Mouse (Mus musculus) liver (tissue): ENCODE results near the gene Slc39a11.

Experiments used
- DNase-seq: peaks from one replicate; pipeline ENCODE4 v3.0.0-alpha.2; 2020; ENCODE audit warnings: mixed read lengths

Slc39a11 gene

DNA sequence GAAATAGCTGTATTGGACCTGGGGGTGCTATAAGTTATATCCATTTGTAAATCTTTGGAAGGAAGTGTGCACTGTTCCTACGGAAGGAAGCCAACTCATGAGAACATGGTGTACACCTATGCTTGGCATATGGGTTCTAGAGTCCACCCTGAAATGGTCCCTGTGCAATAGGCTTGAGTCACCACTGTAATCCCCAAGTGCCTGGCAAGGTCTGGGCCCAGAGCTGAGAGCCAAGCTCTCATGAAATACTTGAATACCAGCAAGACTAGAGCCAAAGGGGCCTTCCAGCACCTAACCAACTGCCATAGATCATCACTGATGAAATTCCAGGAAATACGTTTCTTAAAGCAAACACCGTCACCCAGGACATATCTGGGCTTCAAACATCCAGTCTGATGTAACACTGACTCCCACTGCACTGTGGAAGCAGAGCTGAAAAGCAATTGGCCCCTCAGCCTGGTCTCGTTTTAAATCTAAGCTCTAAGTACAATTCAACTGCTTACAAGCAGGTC is 111.4 kb downstream of the Slc39a11 start:
- no peak for DNase-seq

DNA sequence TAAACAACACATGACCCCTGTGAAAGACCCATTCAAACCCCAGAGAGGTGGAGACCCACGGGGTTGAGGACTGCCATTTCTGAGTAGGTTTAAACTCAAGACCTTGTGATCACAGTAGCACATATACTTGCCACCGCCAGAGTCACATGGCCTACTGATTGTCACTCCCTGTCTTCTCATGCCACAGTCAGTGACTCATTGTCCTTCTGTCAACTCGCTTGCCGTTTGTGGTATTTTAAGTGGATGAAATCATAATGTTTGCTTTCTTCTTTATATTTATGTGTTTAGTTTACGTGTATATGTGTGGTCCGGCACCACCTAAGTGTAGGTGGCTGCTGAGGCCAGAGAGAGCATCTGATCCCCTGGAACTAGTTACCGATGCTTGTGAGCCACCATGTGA is 112.2 kb downstream of the Slc39a11 start:
- no peak for DNase-seq

DNA sequence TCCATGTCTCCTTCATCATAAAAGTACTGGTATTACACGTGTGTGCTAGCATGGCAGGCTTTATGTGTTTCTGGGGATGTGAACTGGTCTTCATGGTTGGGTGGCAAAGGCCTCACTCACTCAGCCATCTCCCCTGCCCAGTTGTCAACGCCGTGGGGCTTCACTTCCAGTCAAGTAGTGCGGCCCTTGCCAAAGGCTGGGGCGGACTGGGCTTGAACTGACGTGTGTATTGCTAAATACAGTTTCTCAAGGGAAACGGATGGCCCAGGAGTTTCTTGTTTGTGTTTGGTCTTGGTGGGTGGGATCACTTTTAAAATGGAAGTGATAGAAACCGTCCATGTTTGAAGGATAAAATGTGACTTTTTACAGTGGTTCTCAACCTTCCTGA is 112.7 kb downstream of the Slc39a11 start:
- no peak for DNase-seq

DNA sequence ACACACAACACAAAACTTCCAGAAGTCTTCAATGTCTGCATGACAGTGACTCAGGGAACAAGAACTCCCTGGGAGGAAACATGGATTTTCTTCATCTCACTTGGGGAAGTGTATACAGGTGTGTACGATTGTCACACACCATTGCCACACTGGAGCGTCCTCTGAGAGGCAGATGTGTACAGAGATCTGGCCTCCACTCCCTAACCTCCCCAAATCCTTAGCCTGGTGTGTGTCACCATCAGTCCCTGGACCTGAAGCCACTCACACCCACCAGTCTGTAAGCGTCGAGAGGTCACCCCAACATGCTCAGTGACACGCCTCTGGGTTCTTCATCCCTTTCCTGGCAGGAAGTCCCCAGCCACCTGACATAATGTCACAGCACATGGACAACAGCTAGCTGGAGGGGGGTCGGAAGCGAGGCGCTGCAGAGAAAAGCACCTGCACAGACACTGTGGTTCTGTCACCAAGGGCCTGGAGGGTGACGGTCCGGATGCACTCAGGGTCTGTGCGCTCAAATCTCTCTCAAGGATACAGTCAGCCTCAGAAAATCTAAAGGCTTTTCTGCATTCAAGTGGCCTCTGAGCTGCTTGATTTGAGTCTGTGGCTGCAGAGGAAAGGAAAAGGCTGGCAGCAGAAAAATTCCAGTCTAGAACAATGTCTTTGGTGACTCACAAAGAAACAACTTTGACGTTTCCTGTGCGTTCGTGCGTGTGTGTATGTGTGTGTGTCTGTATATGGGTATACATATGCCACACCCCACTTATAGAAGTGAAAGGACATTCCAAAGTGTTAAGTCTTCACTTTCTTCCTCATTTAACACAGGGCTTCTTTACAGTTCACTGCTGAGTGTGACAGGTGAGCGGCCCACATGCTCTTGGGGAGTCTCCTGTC is 113.3 kb downstream of the Slc39a11 start:
- DNase-seq = no peak

DNA sequence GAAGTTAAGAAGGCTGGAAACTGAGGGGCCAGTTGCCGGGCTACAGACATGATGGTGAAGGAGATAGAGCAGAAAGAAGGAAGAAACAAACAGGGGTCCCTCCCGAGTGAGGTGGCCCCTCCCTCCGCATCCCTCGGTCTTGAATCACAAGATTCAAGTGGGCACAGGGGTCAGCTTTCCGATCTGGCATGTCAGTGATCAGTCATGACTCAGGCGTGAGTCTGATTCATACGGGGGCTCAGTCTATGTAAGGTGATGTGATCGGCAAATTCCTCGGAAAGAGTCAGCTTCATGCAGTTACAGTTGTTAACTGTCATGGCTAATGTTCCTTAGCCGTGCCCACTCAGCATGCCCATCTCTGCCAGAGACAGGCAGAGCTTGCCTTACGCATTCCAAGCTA is 115.5 kb downstream of the Slc39a11 start:
- DNase-seq = no peak

DNA sequence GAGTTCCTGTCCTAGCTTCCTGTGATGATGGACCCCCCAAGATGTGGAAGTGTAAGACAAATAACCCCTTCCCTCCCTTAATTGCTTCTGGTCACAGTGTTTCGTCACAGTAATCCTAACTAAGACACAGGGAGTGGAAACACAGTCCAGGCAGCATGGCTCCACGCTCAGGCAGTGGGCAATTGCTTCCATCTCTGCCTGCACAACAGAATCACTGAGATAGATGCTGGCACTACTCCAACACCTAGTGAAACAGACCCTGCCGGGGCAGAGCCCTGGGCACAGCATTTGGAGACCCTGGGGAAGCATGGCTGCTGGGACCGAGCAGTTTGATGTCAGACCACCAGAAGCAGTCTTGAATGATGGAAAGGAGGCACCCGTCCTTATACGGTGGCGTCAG is 115.9 kb downstream of the Slc39a11 start:
- no peak for DNase-seq

DNA sequence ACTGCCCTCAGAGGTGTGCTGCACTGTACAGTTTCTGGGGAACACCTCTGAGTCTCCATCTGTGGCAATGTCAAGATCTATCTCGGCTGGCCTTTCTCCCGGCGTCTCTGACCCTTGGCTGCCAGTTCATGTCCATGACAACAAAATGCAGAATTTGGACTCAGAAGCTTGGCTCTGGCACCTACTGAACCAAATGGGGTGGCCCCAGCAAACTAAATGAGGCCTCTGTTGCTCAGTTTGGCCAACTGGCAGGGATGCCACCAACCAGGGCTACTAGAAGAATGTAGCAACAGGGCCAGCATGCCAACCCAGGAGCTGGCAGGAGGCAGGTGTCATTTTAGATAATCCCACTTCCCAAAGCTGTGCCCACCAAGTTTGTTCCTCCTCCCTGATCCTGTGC is 121.5 kb downstream of the Slc39a11 start:
- DNase-seq = no peak

DNA sequence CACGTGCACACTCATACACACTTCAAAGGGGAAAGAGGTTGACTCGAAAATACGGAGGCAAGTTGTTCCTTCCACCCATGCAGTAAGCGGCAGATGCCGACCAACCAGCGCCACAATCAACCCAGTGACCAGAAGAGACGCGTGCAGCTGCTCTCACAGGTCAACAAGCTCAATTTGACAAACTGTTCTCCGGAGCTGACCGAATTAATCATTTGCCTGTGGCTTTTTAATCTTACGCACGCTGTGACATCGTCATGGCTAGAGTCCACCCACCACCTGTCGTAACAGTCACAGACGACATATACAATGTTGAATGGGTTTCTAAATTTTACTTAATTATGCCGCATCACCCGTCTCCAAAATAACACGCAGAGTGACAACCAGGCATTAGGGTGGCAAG is 124.1 kb downstream of the Slc39a11 start:
- no peak for DNase-seq

DNA sequence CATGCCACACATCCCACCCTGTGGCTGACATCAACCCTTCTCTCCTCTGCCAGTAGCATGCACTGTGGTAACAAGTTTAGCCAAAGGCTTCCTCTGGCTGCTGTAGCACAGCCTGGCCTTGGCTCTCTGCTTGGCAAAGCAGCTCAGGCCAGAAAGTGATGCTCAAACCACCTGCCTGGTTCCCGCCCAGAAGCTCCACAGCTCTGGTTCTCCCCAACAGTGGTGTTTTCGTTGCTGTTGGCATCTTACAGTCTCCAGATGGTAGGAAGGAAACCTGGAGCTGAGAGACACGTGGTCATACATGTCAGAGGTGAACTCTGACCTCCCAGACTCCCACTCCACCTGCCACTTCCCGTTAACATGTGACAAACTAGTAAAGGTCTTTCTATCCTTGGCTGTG is 127.2 kb downstream of the Slc39a11 start:
- no peak for DNase-seq

DNA sequence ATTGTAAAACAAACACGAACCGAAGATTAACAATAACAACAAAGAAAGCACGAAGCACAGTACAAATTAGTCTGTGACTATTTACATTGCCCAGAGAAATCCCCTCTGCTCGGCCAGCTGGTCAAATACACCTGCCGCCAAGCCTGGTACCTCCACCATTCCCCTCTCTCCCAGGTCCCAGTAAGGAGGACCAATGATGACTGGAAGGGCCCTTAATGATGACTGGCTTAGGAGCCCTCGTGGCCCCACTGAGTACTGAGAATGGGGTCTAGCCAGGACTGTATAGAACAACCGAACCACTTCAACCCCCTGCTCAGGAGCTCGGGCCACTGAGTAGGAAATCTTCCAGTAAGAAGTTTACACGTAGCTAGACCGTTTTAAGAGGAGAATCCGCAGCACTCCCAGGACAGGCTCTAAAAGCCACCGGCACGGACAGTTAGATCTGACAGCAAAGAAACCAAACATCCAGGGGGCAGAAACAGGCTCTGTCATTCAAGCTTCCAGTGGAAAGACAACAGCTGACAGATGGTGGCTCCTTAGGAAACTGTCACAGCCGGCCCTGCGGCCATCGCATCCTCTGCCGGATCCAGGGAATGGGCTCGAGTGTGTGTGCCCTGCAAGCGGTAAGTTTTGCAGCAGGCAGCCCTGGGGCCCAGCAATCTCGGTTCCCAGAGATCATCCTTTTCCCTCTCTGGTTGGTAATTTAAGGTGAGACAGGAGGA is 128.2 kb downstream of the Slc39a11 start:
- DNase-seq = no peak

DNA sequence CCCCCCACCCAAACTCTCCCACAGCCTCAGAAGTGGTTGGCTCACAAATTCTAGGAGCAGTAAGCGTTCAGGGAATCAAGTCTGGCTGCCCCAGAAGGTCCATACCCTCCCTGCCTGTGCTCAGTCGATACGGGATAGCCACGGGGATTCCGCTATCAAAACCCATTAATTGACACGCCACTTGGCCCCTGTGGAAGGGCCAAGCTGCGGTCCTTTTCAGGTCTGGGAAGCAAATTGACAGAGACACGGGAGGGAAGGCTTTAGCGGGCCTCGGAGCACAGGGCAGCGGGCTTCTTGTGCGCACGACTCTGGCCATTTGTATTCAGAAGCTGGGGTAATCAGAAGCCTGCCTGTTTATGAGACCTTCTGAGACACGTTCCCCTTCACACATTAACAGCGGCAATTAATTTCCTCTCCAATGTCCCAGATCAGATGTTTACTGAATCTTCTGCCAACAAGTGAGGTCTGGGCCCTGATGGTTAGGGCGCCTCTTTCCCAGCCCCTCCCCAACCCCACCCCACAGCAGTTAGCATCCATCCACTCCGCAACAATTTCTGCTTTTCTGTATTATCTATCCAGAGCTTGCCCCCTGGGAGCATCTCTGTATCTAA is 128.9 kb downstream of the Slc39a11 start:
- DNase-seq = no peak

DNA sequence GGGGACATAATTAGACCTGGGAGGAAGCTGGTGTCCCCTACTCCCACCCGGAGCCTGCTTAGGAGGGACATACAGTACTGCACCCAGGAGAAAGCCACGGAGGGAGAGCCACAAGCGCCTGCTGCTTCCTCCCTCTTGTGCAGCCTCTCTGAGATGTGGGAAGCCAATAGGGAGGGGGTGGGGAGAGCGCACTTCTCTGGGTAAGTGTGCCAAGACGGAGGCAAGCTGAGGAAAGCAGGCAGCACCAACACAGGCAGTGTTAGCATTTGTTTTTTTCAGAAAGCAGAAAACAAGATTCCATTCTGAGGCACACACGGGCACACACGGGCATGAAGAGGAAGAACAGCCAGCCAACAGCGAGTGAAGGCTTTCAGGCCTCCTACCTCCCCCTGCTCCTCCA is 129.5 kb downstream of the Slc39a11 start:
- no peak for DNase-seq

DNA sequence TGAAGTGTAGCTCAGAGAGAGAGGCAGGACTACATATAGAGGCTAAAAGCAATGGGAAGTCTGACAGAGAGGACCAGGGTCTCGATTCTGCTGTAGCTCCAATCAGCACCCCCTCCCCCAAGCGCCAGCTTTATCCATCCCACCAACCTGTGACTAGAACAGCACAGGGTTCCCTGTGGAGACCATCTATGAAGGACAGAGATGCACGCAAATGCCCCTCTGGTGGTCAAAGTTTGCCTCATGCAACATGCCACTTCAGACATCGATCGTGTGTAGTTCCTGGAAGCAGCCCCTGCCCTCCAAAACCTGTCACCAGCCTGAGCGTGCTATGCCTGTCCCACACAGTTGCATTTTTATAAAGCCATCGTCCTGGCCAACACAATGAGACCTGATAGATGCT is 129.9 kb downstream of the Slc39a11 start:
- no peak for DNase-seq

DNA sequence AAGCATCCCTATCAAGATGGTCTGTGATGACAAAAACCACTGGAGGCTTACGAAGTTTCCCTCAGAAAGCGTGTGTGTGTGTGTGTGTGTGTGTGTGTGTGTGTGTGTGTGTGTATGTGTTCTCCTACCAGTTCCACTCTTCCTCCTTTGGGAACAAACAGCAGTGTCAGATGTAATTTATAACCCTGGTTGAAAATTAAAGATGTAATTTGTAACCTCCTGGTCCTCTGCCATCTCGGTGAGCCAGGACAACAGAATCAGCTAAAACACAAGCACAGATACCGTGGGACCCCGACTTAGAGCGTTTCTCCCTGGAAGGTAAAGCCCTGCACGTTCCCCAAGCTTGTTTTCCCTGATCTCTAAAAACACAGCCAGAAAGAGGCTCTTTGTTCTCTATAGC is 131.7 kb downstream of the Slc39a11 start:
- DNase-seq = no peak

DNA sequence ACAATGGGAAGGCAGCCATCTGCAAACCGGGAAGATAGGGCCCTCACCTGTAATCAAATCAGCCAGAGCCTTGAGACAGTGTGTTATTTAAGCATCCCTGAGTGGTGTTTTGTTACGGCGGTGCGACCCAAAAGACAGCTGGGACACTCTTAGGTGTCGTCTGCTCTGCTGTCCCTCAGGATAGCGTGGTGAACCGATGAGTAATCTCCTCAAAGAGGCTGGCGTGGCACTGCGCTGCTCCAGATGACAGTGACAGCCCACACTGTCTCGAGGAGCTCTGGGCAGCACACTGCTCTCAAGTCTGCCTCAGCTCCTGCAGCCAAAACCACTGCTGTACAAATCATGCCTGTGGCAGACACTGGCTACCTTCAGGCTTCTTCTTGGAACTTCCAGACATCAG is 133.7 kb downstream of the Slc39a11 start:
- no peak for DNase-seq

DNA sequence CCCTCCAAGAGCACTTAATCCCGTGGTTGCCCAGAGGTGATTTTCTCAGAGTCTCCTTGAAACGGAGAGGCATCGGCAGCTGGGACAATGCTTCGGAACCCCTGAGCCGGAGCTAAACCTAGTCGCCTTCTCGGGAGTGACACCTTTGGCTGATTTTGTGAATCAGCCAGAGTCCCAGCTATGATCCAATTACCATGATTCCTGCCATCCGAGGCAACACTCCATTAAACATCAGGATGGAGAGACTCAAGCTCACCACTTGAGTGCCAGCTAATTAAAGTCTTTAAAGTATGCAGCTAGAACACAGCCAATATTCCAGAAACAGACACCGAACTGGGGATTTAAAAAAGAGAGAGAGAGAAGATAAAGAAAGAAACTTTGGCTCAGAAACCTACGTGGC is 136.9 kb downstream of the Slc39a11 start:
- DNase-seq = no peak

DNA sequence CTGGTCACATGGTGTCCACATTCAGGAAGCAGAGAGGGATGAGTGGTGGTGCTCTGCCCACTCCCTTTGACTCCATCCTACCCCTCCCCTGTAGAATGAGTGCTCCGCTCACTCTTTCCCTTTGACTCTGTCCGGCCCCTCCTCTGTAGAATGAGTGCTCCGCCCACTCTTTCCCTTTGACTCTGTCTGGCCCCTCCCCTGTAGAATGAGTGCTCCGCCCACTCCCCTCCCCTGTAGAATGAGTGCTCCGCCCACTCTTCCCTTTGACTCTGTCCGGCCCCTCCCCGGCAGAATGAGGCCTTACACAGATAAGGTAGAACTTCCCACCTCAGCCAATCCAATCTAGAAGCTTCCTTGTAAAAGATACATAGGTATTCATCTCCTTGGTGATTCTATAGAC is 137.7 kb downstream of the Slc39a11 start:
- peak; percentile 80 for DNase-seq

DNA sequence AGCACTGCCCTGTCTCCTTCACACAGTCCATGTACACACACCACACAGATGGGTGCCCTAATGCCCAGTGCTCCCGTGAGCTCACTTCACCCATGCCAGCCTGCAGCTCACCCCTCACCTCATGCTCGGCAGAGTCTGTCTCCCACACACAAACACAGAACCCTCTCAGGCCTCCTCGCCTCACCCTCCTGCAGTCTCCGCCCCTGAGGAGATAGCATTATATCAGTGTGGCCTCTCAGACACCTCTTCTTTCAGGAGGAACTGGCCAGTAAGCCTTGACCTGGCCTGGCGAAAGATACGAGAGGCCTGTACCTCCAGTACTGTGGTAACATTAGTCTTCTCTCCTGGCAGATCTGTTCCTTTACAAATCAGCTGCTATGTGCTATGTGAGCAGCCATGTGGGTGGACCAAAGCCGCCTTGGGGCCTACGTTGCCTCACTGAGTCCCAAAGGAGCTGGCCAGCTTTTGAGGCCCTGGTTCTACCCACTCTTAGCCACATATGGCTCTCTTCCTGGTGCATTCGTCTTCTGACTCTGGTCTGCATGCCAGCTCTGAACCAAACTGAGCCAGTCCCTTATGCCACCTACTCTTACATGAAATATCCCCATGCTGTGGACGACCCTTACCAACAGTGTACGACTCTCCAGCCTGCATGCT is 138.8 kb downstream of the Slc39a11 start:
- DNase-seq = peak; percentile 47

DNA sequence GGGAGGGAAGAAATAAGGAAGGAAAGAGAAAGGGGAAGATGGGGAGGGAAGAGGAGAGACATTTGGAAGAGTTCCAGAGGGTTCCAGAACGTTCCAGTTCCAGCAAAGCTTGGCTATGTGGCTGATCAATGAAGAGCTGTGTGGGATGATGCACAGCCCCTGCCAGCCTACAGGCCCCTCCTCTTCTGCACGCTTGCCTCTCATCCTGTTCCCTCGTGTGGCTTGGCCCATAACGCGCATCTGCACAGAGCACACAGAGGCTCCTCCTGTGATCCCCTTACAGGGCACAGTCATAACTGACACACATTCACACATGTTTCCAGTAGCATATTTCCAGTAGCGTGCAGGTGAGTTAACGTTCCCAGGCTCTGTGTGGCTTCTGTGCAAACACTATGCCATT is 139.6 kb downstream of the Slc39a11 start:
- DNase-seq = no peak

DNA sequence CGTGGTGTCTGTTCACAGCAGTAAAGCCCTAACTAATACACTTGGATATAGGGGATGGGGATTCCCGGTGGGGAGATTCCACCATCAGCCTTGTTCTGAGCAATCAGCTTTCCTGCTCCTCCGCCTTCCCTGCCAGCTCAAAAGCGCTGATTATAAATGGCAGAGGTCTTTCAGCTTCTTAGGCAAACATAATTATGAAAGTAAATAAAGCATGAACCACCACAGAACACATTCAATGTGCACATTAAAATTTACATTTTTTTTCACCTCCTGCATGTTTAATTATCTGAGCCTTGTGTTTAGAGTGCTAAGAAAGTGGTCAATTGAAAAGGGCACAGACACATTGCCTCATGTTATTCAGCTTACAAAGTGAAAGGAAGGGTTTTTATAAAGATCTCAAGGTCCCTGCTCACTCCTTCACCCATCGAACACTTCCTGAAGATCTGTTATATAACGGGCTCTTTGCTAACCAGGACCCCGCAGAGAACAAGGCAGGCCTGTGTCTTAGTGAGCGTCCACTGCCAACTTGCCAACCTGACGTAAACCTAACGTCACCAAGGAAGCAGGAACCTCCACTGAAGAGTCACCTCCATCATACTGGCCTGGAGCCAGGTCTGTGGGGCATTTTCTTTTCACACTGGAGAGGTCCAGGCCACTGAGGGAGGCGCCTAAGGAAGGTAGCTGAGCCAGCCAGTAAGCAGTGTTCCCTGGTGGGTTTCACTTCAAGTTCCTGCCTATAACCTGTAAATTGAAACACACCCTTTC is 142.0 kb downstream of the Slc39a11 start:
- DNase-seq = no peak

DNA sequence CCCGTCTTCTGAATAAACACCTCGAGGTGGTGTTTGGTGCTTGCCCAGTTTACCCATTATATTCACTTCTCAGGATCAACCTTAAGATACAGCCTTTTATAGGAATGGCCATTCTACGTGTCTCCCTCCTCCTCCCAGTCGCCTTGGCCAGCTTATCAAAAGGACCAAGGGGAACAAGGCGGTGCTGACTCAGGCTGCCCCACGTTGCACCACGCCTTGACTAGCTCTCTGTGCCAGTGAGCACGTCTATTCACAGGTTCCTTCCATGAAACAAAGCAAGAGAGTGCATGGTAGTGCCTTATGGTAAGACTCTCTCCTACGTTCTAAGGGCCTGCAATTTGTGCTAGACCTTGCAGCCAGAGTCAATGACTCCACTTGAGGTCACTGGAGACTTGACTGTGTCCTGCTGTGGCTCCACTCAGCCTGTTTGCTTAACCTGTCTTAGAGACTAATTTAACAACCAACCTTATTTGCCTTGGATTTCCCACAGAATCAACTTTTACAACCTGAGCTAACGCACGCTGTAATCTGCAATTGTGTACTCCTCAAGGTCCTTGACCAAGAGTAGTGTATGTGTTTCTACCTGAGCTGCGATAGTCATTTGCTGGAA is 144.2 kb downstream of the Slc39a11 start:
- peak; percentile 72 for DNase-seq
